Mouse (Mus musculus): ENCODE measurements around the gene Gm9999. TPM values are rescaled to one million over a fixed set of nuclear protein-coding genes. Genes with fewer than 3 reads are reported as not detected.

The Gm9999 gene
- polyA plus RNA-seq (2015; fragmentation: Nextera tagmentation; extraction: Ambion mirVana), result not detected in 2 replicates

- no peaks in the 10 kb centered on the region for H3K27me3 ChIP-seq
- WGBS, result 94% methylated on average over 3 of the region's 3 CpGs
- H3K4me2 ChIP-seq, result no peak within 1 kb of the TSS
- H3K4me3 ChIP-seq, result no peak within 1 kb of the TSS
- H3K4me1 ChIP-seq, result peaks cover 13% of the 10 kb centered on the region; the same call in 1 of the 2 replicates
- no peak for ATAC-seq (ENCODE audit: insufficient number of reproducible peaks, low FRiP score, low TSS enrichment, low read depth)
- no peak within 1 kb of the TSS for H3K9ac ChIP-seq
- no peaks in the 10 kb centered on the region for H3K9me3 ChIP-seq
- H3K27ac ChIP-seq, result no peak within 1 kb of the TSS
- H3K36me3 ChIP-seq, result no peaks in the 10 kb centered on the region
These were observed at the start of gene Gm9999 for GRCm38 (mm10) chr7:46983280-46983679. Gm9999 (plus strand) TSS chr7:46983580.

- Histone ChIP-seq H3K4me1 (no peaks in the 10 kb centered on the region), H3K27me3 (no peaks in the 10 kb centered on the region), H3K27ac (no peak overlapping the region), H3K4me2 (no peak overlapping the region), H3K36me3 (peaks cover 63% of the 10 kb centered on the region), H3K9ac (no peak overlapping the region), H3K9me3 (no peaks in the 10 kb centered on the region), H3K4me3 (no peak overlapping the region)
- ATAC-seq (ENCODE audit: insufficient number of reproducible peaks, low FRiP score, low TSS enrichment, low read depth), result no peak
- WGBS, result 79% methylated on average over 8 of the region's 8 CpGs
These were observed 48.6 kb upstream of the Gm9999 start for GRCm38 (mm10) chr7:46934788-46935187.

GRCm38 (mm10) chr7:46935847-46936246 lies 47.5 kb upstream of the Gm9999 start:
- WGBS, result 55% methylated on average over 4 of the region's 4 CpGs

GRCm38 (mm10) chr7:46957831-46958691 lies 25.3 kb upstream of the Gm9999 start, which contains the start of gene Uevld:
Uevld (minus strand) TSS chr7:46958527.
- Histone ChIP-seq H3K27ac (peak within 1 kb of the TSS; percentile 50; the same call in 1 of the 2 replicates), H3K4me1 (peaks cover 19% of the 10 kb centered on the region), H3K4me2 (peak within 1 kb of the TSS; percentile 81), H3K9ac (peak within 1 kb of the TSS; percentile 71), H3K36me3 (peaks cover 22% of the 10 kb centered on the region), H3K4me3 (peak within 1 kb of the TSS; percentile 70), H3K27me3 (peaks cover 11% of the 10 kb centered on the region; the same call in 1 of the 2 replicates), H3K9me3 (no peaks in the 10 kb centered on the region)
- peak; percentile 88 for ATAC-seq (ENCODE audit: insufficient number of reproducible peaks, low FRiP score, low TSS enrichment, low read depth)
- under 1% methylated on average over 51 of the region's 51 CpGs for WGBS

More at GRCm38 (mm10) chr7:46935847-46936246, 47.5 kb upstream of the Gm9999 start:
- Histone ChIP-seq H3K4me2 (no peak overlapping the region), H3K36me3 (peaks cover 64% of the 10 kb centered on the region), H3K9ac (no peak overlapping the region), H3K4me1 (no peaks in the 10 kb centered on the region), H3K27me3 (no peaks in the 10 kb centered on the region), H3K4me3 (no peak overlapping the region), H3K9me3 (no peaks in the 10 kb centered on the region), H3K27ac (no peak overlapping the region)
- no peak for ATAC-seq (ENCODE audit: insufficient number of reproducible peaks, low FRiP score, low TSS enrichment, low read depth)

- peaks cover 11% of the 10 kb centered on the region; the same call in 1 of the 2 replicates for H3K27me3 ChIP-seq
- peak overlapping the region; percentile 71; the same call in 1 of the 2 replicates for H3K9ac ChIP-seq
These were observed 24.5 kb upstream of the Gm9999 start for GRCm38 (mm10) chr7:46958853-46959252.

GRCm38 (mm10) chr7:46960991-46961390 lies 22.4 kb upstream of the Gm9999 start:
- 58% methylated on average over 3 of the region's 3 CpGs for WGBS

More at GRCm38 (mm10) chr7:46958853-46959252, 24.5 kb upstream of the Gm9999 start:
- Histone ChIP-seq H3K4me3 (peak overlapping the region; percentile 70), H3K4me2 (peak overlapping the region; percentile 81), H3K27ac (no peak overlapping the region), H3K4me1 (peaks cover 24% of the 10 kb centered on the region), H3K36me3 (peaks cover 14% of the 10 kb centered on the region), H3K9me3 (no peaks in the 10 kb centered on the region)
- 13% methylated on average over 9 of the region's 9 CpGs for WGBS
- no peak for ATAC-seq (ENCODE audit: insufficient number of reproducible peaks, low FRiP score, low TSS enrichment, low read depth)

GRCm38 (mm10) chr7:46962132-46962531 lies 21.2 kb upstream of the Gm9999 start:
- H3K4me3 ChIP-seq, result no peak overlapping the region
- H3K4me1 ChIP-seq, result peaks cover 24% of the 10 kb centered on the region
- no peak overlapping the region for H3K4me2 ChIP-seq
- H3K36me3 ChIP-seq, result no peaks in the 10 kb centered on the region
- no peak overlapping the region for H3K9ac ChIP-seq
- no peak for ATAC-seq (ENCODE audit: insufficient number of reproducible peaks, low FRiP score, low TSS enrichment, low read depth)
- H3K27me3 ChIP-seq, result peaks cover 11% of the 10 kb centered on the region; the same call in 1 of the 2 replicates
- peak overlapping the region; percentile 76 for H3K27ac ChIP-seq
- no peaks in the 10 kb centered on the region for H3K9me3 ChIP-seq

More at GRCm38 (mm10) chr7:46960991-46961390, 22.4 kb upstream of the Gm9999 start:
- no peak overlapping the region for H3K27ac ChIP-seq
- H3K9me3 ChIP-seq, result no peaks in the 10 kb centered on the region
- no peaks in the 10 kb centered on the region for H3K36me3 ChIP-seq
- H3K27me3 ChIP-seq, result peaks cover 11% of the 10 kb centered on the region; the same call in 1 of the 2 replicates
- H3K4me3 ChIP-seq, result no peak overlapping the region
- H3K4me2 ChIP-seq, result no peak overlapping the region
- ATAC-seq (ENCODE audit: insufficient number of reproducible peaks, low FRiP score, low TSS enrichment, low read depth), result no peak
- no peak overlapping the region for H3K9ac ChIP-seq
- peaks cover 25% of the 10 kb centered on the region for H3K4me1 ChIP-seq

- Histone ChIP-seq H3K9me3 (no peaks in the 10 kb centered on the region), H3K9ac (peak overlapping the region; percentile 26; the same call in 1 of the 2 replicates), H3K4me1 (peaks cover 15% of the 10 kb centered on the region), H3K36me3 (no peaks in the 10 kb centered on the region), H3K27ac (peak overlapping the region; percentile 76), H3K27me3 (peaks cover 11% of the 10 kb centered on the region; the same call in 1 of the 2 replicates), H3K4me3 (no peak overlapping the region), H3K4me2 (peak overlapping the region; percentile 35; the same call in 1 of the 2 replicates)
- peak; percentile 70; the same call in 1 of the 2 replicates for ATAC-seq (ENCODE audit: insufficient number of reproducible peaks, low FRiP score, low TSS enrichment, low read depth)
- under 1% methylated on average over 9 of the region's 9 CpGs for WGBS
These were observed 20.4 kb upstream of the Gm9999 start for GRCm38 (mm10) chr7:46962806-46963618.

GRCm38 (mm10) chr7:46964070-46964469 lies 19.3 kb upstream of the Gm9999 start:
- Histone ChIP-seq H3K4me2 (no peak overlapping the region), H3K27ac (no peak overlapping the region), H3K4me3 (no peak overlapping the region), H3K36me3 (no peaks in the 10 kb centered on the region), H3K4me1 (peaks cover 12% of the 10 kb centered on the region), H3K27me3 (peaks cover 11% of the 10 kb centered on the region; the same call in 1 of the 2 replicates), H3K9ac (no peak overlapping the region), H3K9me3 (no peaks in the 10 kb centered on the region)
- WGBS, result 75% methylated on average over 7 of the region's 7 CpGs
- no peak for ATAC-seq (ENCODE audit: insufficient number of reproducible peaks, low FRiP score, low TSS enrichment, low read depth)

- no peak for ATAC-seq (ENCODE audit: insufficient number of reproducible peaks, low FRiP score, low TSS enrichment, low read depth)
- 89% methylated on average over 4 of the region's 4 CpGs for WGBS
These were observed 13.5 kb upstream of the Gm9999 start for GRCm38 (mm10) chr7:46969898-46970297.

GRCm38 (mm10) chr7:46974648-46975047 lies 8.7 kb upstream of the Gm9999 start:
- Histone ChIP-seq H3K27me3 (no peaks in the 10 kb centered on the region), H3K9ac (no peak overlapping the region), H3K27ac (no peak overlapping the region), H3K4me3 (no peak overlapping the region), H3K4me2 (no peak overlapping the region), H3K36me3 (no peaks in the 10 kb centered on the region), H3K9me3 (no peaks in the 10 kb centered on the region), H3K4me1 (no peaks in the 10 kb centered on the region)
- WGBS, result 95% methylated on average over 4 of the region's 4 CpGs
- no peak for ATAC-seq (ENCODE audit: insufficient number of reproducible peaks, low FRiP score, low TSS enrichment, low read depth)

More at GRCm38 (mm10) chr7:46969898-46970297, 13.5 kb upstream of the Gm9999 start:
- Histone ChIP-seq H3K27ac (no peak overlapping the region), H3K4me1 (no peaks in the 10 kb centered on the region), H3K9ac (no peak overlapping the region), H3K27me3 (no peaks in the 10 kb centered on the region), H3K4me3 (no peak overlapping the region), H3K9me3 (no peaks in the 10 kb centered on the region), H3K36me3 (no peaks in the 10 kb centered on the region), H3K4me2 (no peak overlapping the region)
